Mouse (Mus musculus) monocyte, adult 5-6 weeks (primary cell): ENCODE results near the gene Pgm3. TPM values are rescaled to one million over a fixed set of nuclear protein-coding genes. Genes with fewer than 3 reads are reported as not detected.

Experiments
- total RNA-seq: library from RNA; stranded (forward); fragments of 200-1000, 200-491, 200-594 nt; gene quantifications from 3 replicates; pipeline ENCODE4 v1.2.3, GENCODE M21; 2017

The Pgm3 gene
- total RNA-seq, 1 experiment from 2014 or later = 12.2 TPM

Other genes with a start within 250 kb of the Pgm3 start
- gene Ube2cbp, start 106.9 kb downstream of the Pgm3 start, total RNA-seq = 0.49 to 0.95 TPM (median 0.64 TPM) in 3 replicates
- 33.0 to 59.5 TPM (median 40.1 TPM) in 3 replicates for gene Dop1a, start 104.7 kb downstream of the Pgm3 start, total RNA-seq
- gene Rwdd2a, start 149 bp upstream of the Pgm3 start, total RNA-seq = 3.9 to 5.5 TPM (median 4.3 TPM) in 3 replicates
- 0.29 to 0.32 TPM in 2 of 3 replicates, not detected in the other for gene Me1, start 124.1 kb upstream of the Pgm3 start, total RNA-seq
- not detected in 3 replicates for gene Prss35, start 171.8 kb upstream of the Pgm3 start, total RNA-seq